ENCODE assay signal across 10 mouse cellular contexts in genomic region chr10:92404697-92405293, GRCm38 (mm10).
DNase-seq lines count a peak whose midpoint lies in the region; ATAC-seq and TF ChIP-seq lines count a peak whose summit lies in the region.
"Had no signal": no experiment of that assay in that cellular context is flagged by ENCODE, and none has a peak within 500 bp of the region (broad histone marks: within the 10 kb centered on the region; RNA-seq: fewer than 3 reads in every experiment).

No protein-coding gene starts in this region.

- H3K9me3 ChIP-seq in forebrain, embryonic 14.5 days (replicated peaks; ENCODE audit: control insufficient read depth, low read length) = no peaks in the 10 kb centered on the region
- H3K9me3 ChIP-seq: stomach, embryonic 15.5 days had no signal

- peak overlapping the region; percentile 45 for H3K4me2 ChIP-seq in forebrain, embryonic 14.5 days (ENCODE audit: low read length)
- H3K4me2 ChIP-seq: stomach, embryonic 15.5 days had no signal

- peak; percentile 61 for DNase-seq in heart, adult 11 months
- DNase-seq in heart, postnatal 14 days = no peak
- DNase-seq in brain, adult 2 months (ENCODE audit: low read depth, low spot score) = peak; percentile 11
- peak; percentile 77 for DNase-seq in forebrain, embryonic 14.5 days (ENCODE audit: low spot score)
- DNase-seq in left cerebral cortex, postnatal 4 days = peak; percentile 8
- DNase-seq in lung, postnatal 14 days = no peak
- no peak for DNase-seq in heart, adult 18-20 months
- DNase-seq in thymus, adult 2 months = no peak

- H3K9ac ChIP-seq in forebrain, embryonic 14.5 days (ENCODE audit: low read length) = no peak overlapping the region
- H3K9ac ChIP-seq: stomach, embryonic 15.5 days had no signal

- intact Hi-C loops in heart, postnatal 14 days (cut with DNase I) = no loop called here
- intact Hi-C loops in left cerebral cortex, postnatal 4 days (cut with DNase I) = no loop called here

- no peak for TF ChIP-seq POLR2A in thymus, adult 2 months (IDR thresholded peaks at IDR 0.05; ENCODE audit: control insufficient read depth, extremely low read depth, insufficient read depth, low read length, poor library complexity)

- ATAC-seq in forebrain, embryonic 14.5 days = peak; percentile 68

- WGBS in forebrain, embryonic 14.5 days = 4% methylated on average over 15 of the region's 15 CpGs
- WGBS in thymus, adult 2 months = 89% methylated on average over 15 of the region's 15 CpGs

- H3K27ac ChIP-seq in forebrain, embryonic 14.5 days (ENCODE audit: low read depth, low read length) = no peak overlapping the region; the same call in 1 of the 2 replicates
- H3K27ac ChIP-seq in thymus, adult 2 months (ENCODE audit: control insufficient read depth, insufficient read depth, low read length) = no peak overlapping the region
- H3K27ac ChIP-seq: stomach, embryonic 15.5 days had no signal

- no peaks in the 10 kb centered on the region; the same call in 1 of the 2 replicates for H3K4me1 ChIP-seq in forebrain, embryonic 14.5 days (ENCODE audit: control insufficient read depth, insufficient read depth, low read length)
- no peaks in the 10 kb centered on the region for H3K4me1 ChIP-seq in thymus, adult 2 months (replicated peaks; ENCODE audit: control insufficient read depth, insufficient read depth, low read length)
- H3K4me1 ChIP-seq: megakaryocyte, embryonic 14.5 days; stomach, embryonic 15.5 days had no signal

- H3K4me3 ChIP-seq in forebrain, embryonic 14.5 days (ENCODE audit: low read depth, low read length) = peak overlapping the region; percentile 4; the same call in 1 of the 2 replicates
- H3K4me3 ChIP-seq in thymus, adult 2 months (ENCODE audit: control insufficient read depth, insufficient read depth, low read length) = no peak overlapping the region
- H3K4me3 ChIP-seq: megakaryocyte, embryonic 14.5 days; stomach, embryonic 15.5 days had no signal

- TF ChIP-seq CTCF in thymus, adult 2 months (IDR thresholded peaks at IDR 0.05; ENCODE audit: borderline replicate concordance, control insufficient read depth, extremely low read depth, insufficient read depth, low read length, poor library complexity) = no peak

- H3K27me3 ChIP-seq in forebrain, embryonic 14.5 days (replicated peaks; ENCODE audit: control insufficient read depth, insufficient read depth, low read length) = no peaks in the 10 kb centered on the region
- H3K27me3 ChIP-seq in thymus, adult 2 months (ENCODE audit: control insufficient read depth, insufficient read depth, low read length) = no peaks in the 10 kb centered on the region
- H3K27me3 ChIP-seq: megakaryocyte, embryonic 14.5 days; stomach, embryonic 15.5 days had no signal

- no peaks in the 10 kb centered on the region for H3K36me3 ChIP-seq in forebrain, embryonic 14.5 days (ENCODE audit: control insufficient read depth, insufficient read depth, low read length)
- no peaks in the 10 kb centered on the region for H3K36me3 ChIP-seq in thymus, adult 2 months (ENCODE audit: control insufficient read depth, insufficient read depth, low read length)
- H3K36me3 ChIP-seq: stomach, embryonic 15.5 days had no signal

Comparison
In these comparisons a context has a peak if more than half of its experiments do, and no peak if none do; other contexts are left out.
1. DNase-seq: peak in heart, adult 11 months (single experiment), brain, adult 2 months (single experiment), forebrain, embryonic 14.5 days (single experiment) and left cerebral cortex, postnatal 4 days (single experiment); none in heart, postnatal 14 days (0 of 2), lung, postnatal 14 days (single experiment), heart, adult 18-20 months (0 of 2) and thymus, adult 2 months (single experiment).